8 mouse cellular contexts compared by ENCODE assay signal in the genomic region with DNA sequence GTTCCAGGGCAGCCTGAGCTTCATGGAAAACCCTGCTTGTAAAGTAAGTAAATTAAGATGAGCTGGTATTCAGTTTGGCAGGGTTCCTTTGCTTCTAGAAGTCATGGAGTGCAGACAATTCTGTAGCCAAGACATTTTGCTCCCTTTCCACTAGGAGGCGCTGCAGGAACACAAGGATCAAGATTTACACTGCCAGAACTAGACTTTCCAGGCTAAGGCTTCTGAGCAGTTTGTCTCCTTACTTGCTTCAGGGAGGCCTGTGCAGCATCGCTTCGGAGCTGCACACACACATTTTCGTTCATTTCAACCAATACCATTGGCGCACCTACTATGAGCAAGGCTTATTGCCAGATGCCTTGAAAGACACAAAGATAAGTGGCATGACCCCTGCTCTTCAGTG.
A peak's percentile ranks its signal among the peaks of the same experiment; 100 is the strongest.
DNase-seq lines count a peak whose midpoint lies in the region; ATAC-seq lines count a peak whose summit lies in the region.

No protein-coding gene starts in this region.

- no peak overlapping the region for H3K27ac ChIP-seq in hindbrain, embryonic 10.5 days
- H3K27ac ChIP-seq in hindbrain, embryonic 12.5 days: no peak overlapping the region

- no peaks in the 10 kb centered on the region for H3K36me3 ChIP-seq in hindbrain, embryonic 10.5 days
- H3K36me3 ChIP-seq in hindbrain, embryonic 12.5 days: no peaks in the 10 kb centered on the region

- WGBS in hindbrain, embryonic 10.5 days: 50% methylated on average over 5 of the region's 5 CpGs
- 45% methylated on average over 5 of the region's 5 CpGs for WGBS in hindbrain, embryonic 12.5 days

- ATAC-seq in hindbrain, embryonic 12.5 days (ENCODE audit: low FRiP score): no peak
- ATAC-seq in inflammation-experienced regulatory T-cells, adult 6 months: no peak

- H3K27me3 ChIP-seq in hindbrain, embryonic 10.5 days (ENCODE audit: insufficient read depth, poor library complexity, severe bottlenecking): no peaks in the 10 kb centered on the region
- H3K27me3 ChIP-seq in hindbrain, embryonic 12.5 days: no peaks in the 10 kb centered on the region

- H3K4me1 ChIP-seq in hindbrain, embryonic 10.5 days (replicated peaks): no peaks in the 10 kb centered on the region
- no peaks in the 10 kb centered on the region for H3K4me1 ChIP-seq in hindbrain, embryonic 12.5 days

- H3K4me2 ChIP-seq in hindbrain, embryonic 12.5 days (replicated peaks): no peak overlapping the region

- intact Hi-C loops in heart, postnatal 36 days (cut with DNase I): loop anchor here (10.0 kb wide), 2 partner anchors 111 to 581 kb away; no protein-coding TSS in a partner anchor

- DNase-seq in hindbrain, embryonic 10.5 days (ENCODE audit: low spot score): peak; percentile 25
- peak; percentile 75 for DNase-seq in ZHBTc4 (ENCODE audit: low read depth, low spot score)
- DNase-seq in cerebellum, postnatal 4 days (ENCODE audit: low spot score in 2 of 2): peak; percentile 21 to 35
- DNase-seq in heart, postnatal 36 days: peak; percentile 24 to 37
- peak; percentile 2 to 7 for DNase-seq in left cerebral cortex, adult 8-10 months (ENCODE audit: low spot score in 2 of 2)
- DNase-seq in naive thymus-derived CD4-positive, alpha-beta T cell, adult 2 months (ENCODE audit: low read depth): peak; percentile 25

- no peak overlapping the region for H3K9ac ChIP-seq in hindbrain, embryonic 12.5 days

- no peaks in the 10 kb centered on the region for H3K9me3 ChIP-seq in hindbrain, embryonic 10.5 days
- H3K9me3 ChIP-seq in hindbrain, embryonic 12.5 days (replicated peaks): no peaks in the 10 kb centered on the region

- no peak overlapping the region for H3K4me3 ChIP-seq in hindbrain, embryonic 10.5 days
- H3K4me3 ChIP-seq in hindbrain, embryonic 12.5 days: no peak overlapping the region

Comparison
In these comparisons a context has a peak if more than half of its experiments do, and no peak if none do; other contexts are left out.
1. DNase-seq: peak in every context shown above with its lines; median percentile 75 in ZHBTc4; 30 in heart, postnatal 36 days; 28 in cerebellum, postnatal 4 days; 25 in hindbrain, embryonic 10.5 days; 25 in naive thymus-derived CD4-positive, alpha-beta T cell, adult 2 months; 4 in left cerebral cortex, adult 8-10 months.